9 mouse cellular contexts compared by ENCODE assay signal in the genomic region with DNA sequence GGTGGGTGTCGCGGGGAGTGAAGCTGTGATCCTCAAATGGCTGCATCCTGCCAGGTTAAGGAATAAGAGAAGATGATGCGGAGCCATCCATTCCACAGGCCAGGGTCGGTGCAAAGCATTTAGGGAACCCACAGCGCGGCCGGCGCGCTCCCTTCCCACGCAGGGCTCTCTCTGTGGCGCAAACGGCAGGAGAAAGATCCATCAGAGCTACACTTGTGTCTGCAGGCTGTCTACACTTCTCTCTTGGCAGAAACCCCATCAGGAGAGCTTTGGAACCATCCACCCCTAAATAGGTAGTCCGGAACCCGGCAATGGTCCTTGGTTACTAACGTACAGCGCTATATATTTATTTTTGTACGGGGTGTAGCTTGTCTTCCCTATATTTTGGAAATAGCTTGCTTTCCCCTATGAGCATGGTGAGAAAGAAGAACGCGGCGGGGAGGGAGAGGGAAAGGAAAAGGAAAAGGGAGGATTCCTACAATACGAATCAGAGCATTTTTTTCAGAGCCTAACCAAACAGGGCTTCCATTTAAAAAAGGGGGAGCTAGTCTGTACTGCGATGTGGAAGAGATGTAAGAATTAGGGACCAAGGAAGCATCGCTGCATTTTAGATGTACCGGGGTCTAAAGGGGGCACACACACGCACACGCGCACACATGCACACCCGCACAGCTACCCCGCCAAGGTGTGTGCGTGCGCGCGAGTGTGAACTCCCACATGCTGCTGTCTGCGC. TPM values are rescaled to one million over a fixed set of nuclear protein-coding genes. Genes with fewer than 3 reads are reported as not detected.
DNase-seq lines count a peak whose midpoint lies in the region; ATAC-seq and TF ChIP-seq lines count a peak whose summit lies in the region.
"Had no signal": no experiment of that assay in that cellular context is flagged by ENCODE, and none has a peak within 500 bp of the region (broad histone marks: within the 10 kb centered on the region; RNA-seq: fewer than 3 reads in every experiment).

No protein-coding gene starts in this region.

- H3K4me2 ChIP-seq in intestine, postnatal 0 days (replicated peaks; ENCODE audit: low read depth) = peak overlapping the region; percentile 84
- H3K4me2 ChIP-seq in neural tube, embryonic 13.5 days = peak overlapping the region; percentile 86

- TF ChIP-seq POLR2A in heart, adult 2 months (IDR thresholded peaks at IDR 0.05; ENCODE audit: insufficient read depth, low read depth, low read length) = no peak

- no peak overlapping the region for H3K9ac ChIP-seq in heart, adult 2 months (ENCODE audit: low read depth, low read length)
- no peak overlapping the region; the same call in 1 of the 2 replicates for H3K9ac ChIP-seq in intestine, postnatal 0 days (ENCODE audit: low read depth, low read length)
- peak overlapping the region; percentile 98 for H3K9ac ChIP-seq in neural tube, embryonic 13.5 days

- WGBS in heart, adult 2 months = under 1% methylated on average over 34 of the region's 34 CpGs
- under 1% methylated on average over 34 of the region's 34 CpGs for WGBS in forebrain, embryonic 10.5 days
- WGBS in intestine, postnatal 0 days = under 1% methylated on average over 34 of the region's 34 CpGs
- under 1% methylated on average over 34 of the region's 34 CpGs for WGBS in neural tube, embryonic 13.5 days

- H3K36me3 ChIP-seq in heart, adult 2 months (ENCODE audit: control insufficient read depth, insufficient read depth, low read length) = no peaks in the 10 kb centered on the region
- no peaks in the 10 kb centered on the region for H3K36me3 ChIP-seq in E14TG2a.4 (ENCODE audit: insufficient read depth, low read length)
- H3K36me3 ChIP-seq in forebrain, embryonic 10.5 days (replicated peaks) = no peaks in the 10 kb centered on the region
- H3K36me3 ChIP-seq in intestine, postnatal 0 days (ENCODE audit: control insufficient read depth, insufficient read depth) = no peaks in the 10 kb centered on the region
- H3K36me3 ChIP-seq in neural tube, embryonic 13.5 days = no peaks in the 10 kb centered on the region

- no peak for TF ChIP-seq EP300 in heart, adult 2 months (IDR thresholded peaks at IDR 0.05; ENCODE audit: insufficient read depth, low read depth, low read length)

- intact Hi-C loops in heart, adult 2 months (cut with DNase I) = loop anchor here (1.0 to 5.0 kb wide), 4 partner anchors 205 to 590 kb away; no protein-coding TSS in a partner anchor

- H3K27ac ChIP-seq in heart, adult 2 months = no peak overlapping the region
- H3K27ac ChIP-seq in forebrain, embryonic 10.5 days = peak overlapping the region; percentile 85
- H3K27ac ChIP-seq in intestine, postnatal 0 days (ENCODE audit: low read depth, low read length) = no peak overlapping the region
- H3K27ac ChIP-seq in neural tube, embryonic 13.5 days (replicated peaks) = peak overlapping the region; percentile 96

- H3K4me3 ChIP-seq in heart, adult 2 months = peak overlapping the region; percentile 33
- peak overlapping the region; percentile 78 for H3K4me3 ChIP-seq in E14TG2a.4 (replicated peaks; ENCODE audit: low read length)
- H3K4me3 ChIP-seq in forebrain, embryonic 10.5 days = peak overlapping the region; percentile 59
- peak overlapping the region; percentile 49 for H3K4me3 ChIP-seq in intestine, postnatal 0 days (ENCODE audit: low read depth, low read length)
- peak overlapping the region; percentile 88 for H3K4me3 ChIP-seq in neural tube, embryonic 13.5 days

- H3K27me3 ChIP-seq in heart, adult 2 months (ENCODE audit: control insufficient read depth, insufficient read depth, low read length) = peaks cover 14% of the 10 kb centered on the region
- H3K27me3 ChIP-seq in E14TG2a.4 (ENCODE audit: insufficient read depth, low read length) = peaks cover 70% of the 10 kb centered on the region
- peaks cover 65% of the 10 kb centered on the region for H3K27me3 ChIP-seq in forebrain, embryonic 10.5 days (ENCODE audit: poor library complexity, severe bottlenecking)
- peaks cover 49% of the 10 kb centered on the region for H3K27me3 ChIP-seq in intestine, postnatal 0 days (replicated peaks; ENCODE audit: control insufficient read depth, insufficient read depth, low read length)
- peaks cover 15% of the 10 kb centered on the region for H3K27me3 ChIP-seq in neural tube, embryonic 13.5 days
- H3K27me3 ChIP-seq: CH12.LX had no signal

- H3K79me2 ChIP-seq in heart, adult 2 months (replicated peaks; ENCODE audit: control insufficient read depth, insufficient read depth, low read length) = no peaks in the 10 kb centered on the region

- ATAC-seq in intestine, postnatal 0 days = no peak
- ATAC-seq in neural tube, embryonic 13.5 days (ENCODE audit: low read depth) = peak; percentile 60

- DNase-seq in heart, adult 2 months = no peak
- no peak for DNase-seq in heart, adult 8-10 months (ENCODE audit: low spot score)
- no peak for DNase-seq in forebrain, embryonic 10.5 days (ENCODE audit: extremely low spot score, low spot score)
- DNase-seq in spleen, adult 18-20 months = no peak
- no peak for DNase-seq in adrenal gland, postnatal 4 days (ENCODE audit: low spot score in 2 of 2)

- H3K4me1 ChIP-seq in heart, adult 2 months (ENCODE audit: control insufficient read depth, insufficient read depth, low read length) = no peaks in the 10 kb centered on the region
- peaks cover 24% of the 10 kb centered on the region for H3K4me1 ChIP-seq in E14TG2a.4 (replicated peaks; ENCODE audit: low read depth, low read length)
- peaks cover 52% of the 10 kb centered on the region for H3K4me1 ChIP-seq in forebrain, embryonic 10.5 days
- H3K4me1 ChIP-seq in intestine, postnatal 0 days (replicated peaks; ENCODE audit: control insufficient read depth, insufficient read depth, low read length) = no peaks in the 10 kb centered on the region
- H3K4me1 ChIP-seq in neural tube, embryonic 13.5 days (replicated peaks) = peaks cover 42% of the 10 kb centered on the region

- no peak for TF ChIP-seq CTCF in heart, adult 2 months (IDR thresholded peaks at IDR 0.05)
- TF ChIP-seq CTCF in E14TG2a.4 (conservative IDR thresholded peaks at IDR 0.05; ENCODE audit: low read length) = no peak
- no peak for TF ChIP-seq CTCF in intestine, postnatal 0 days (IDR thresholded peaks at IDR 0.05; ENCODE audit: low read depth)

- peaks cover 4% of the 10 kb centered on the region; the same call in 1 of the 2 replicates for H3K9me3 ChIP-seq in E14TG2a.4 (ENCODE audit: low read length)
- peaks cover 2% of the 10 kb centered on the region; the same call in 1 of the 2 replicates for H3K9me3 ChIP-seq in forebrain, embryonic 10.5 days
- 0 out of 2 replicates have a peak, but pooled peaks cover 3% of the 10 kb centered on the region for H3K9me3 ChIP-seq in intestine, postnatal 0 days (ENCODE audit: control insufficient read depth)
- no peaks in the 10 kb centered on the region for H3K9me3 ChIP-seq in neural tube, embryonic 13.5 days

RNA-seq across cellular contexts. Expression of gene Ntrk2, which starts 0.7 kb away (rescaled TPM):
- total RNA-seq in heart, adult 2 months (2021) = 1 to 10 TPM in 1 of 2 experiments, under 1 TPM in 1; 0.91 to 1.8 TPM
- 2.6 and 4.6 TPM in 2 replicates for polyA plus RNA-seq in heart, adult 2 months (2012; rRNA removed)
- total RNA-seq in heart, adult 8-10 months (2022) = 1 to 10 TPM in 2 of 4 experiments, under 1 TPM in 2; 0.65 to 1.5 (median 1.1) TPM
- 27.8 and 33.2 TPM in 2 replicates for polyA plus RNA-seq in forebrain, embryonic 10.5 days (2016; fragmentation: Nextera tagmentation; extraction: Ambion mirVana)
- polyA plus RNA-seq in intestine, postnatal 0 days (2015; fragmentation: Nextera tagmentation; extraction: Ambion mirVana) = 0.81 and 1.6 TPM in 2 replicates
- 91.6 and 94.2 TPM in 2 replicates for polyA plus RNA-seq in neural tube, embryonic 13.5 days (2015; fragmentation: Nextera tagmentation; extraction: Ambion mirVana)
- total RNA-seq in adrenal gland, postnatal 4 days (2021) = 10 to 100 TPM; 13.5 to 14.5 TPM
- total RNA-seq: CH12.LX had no signal

Comparison
In these comparisons a context has a peak if more than half of its experiments do, and no peak if none do; other contexts are left out.
1. H3K27ac ChIP-seq: peak in forebrain, embryonic 10.5 days (single experiment) and neural tube, embryonic 13.5 days (single experiment); none in heart, adult 2 months (single experiment) and intestine, postnatal 0 days (single experiment).
2. H3K4me3 ChIP-seq: peak in every context shown above with its lines; median percentile 88 in neural tube, embryonic 13.5 days; 78 in E14TG2a.4; 59 in forebrain, embryonic 10.5 days; 49 in intestine, postnatal 0 days; 33 in heart, adult 2 months.